Mouse (Mus musculus) limb, embryonic 13.5 days (tissue): Measurements from ENCODE around the gene Ffar1. TPM values are rescaled to one million over a fixed set of nuclear protein-coding genes. Genes with fewer than 3 reads are reported as not detected.

Experiments
- ATAC-seq: fragments of 200-750 bp; cut with Nextera tagmentation; 2 replicates; pipeline ENCODE4 v1.8.0; 2017; ENCODE audit warnings: low read depth, moderate number of reproducible peaks, moderate TSS enrichment; ENCODE audit not compliant: low FRiP score
- H3K27ac ChIP-seq: fragments of 300-500 bp; sonication (generic); 2 replicates; pipeline ENCODE4 v1.5.1; 2015; ENCODE audit warnings: inconsistent platforms, mild to moderate bottlenecking, moderate library complexity
- H3K27me3 ChIP-seq: fragments of 300-500 bp; sonication (generic); 2 replicates; pipeline ENCODE4 v1.6.1; 2015; ENCODE audit warnings: mild to moderate bottlenecking, inconsistent platforms
- H3K36me3 ChIP-seq: fragments of 300-500 bp; sonication (generic); 2 replicates; pipeline ENCODE4 v1.6.1; 2015; ENCODE audit warnings: inconsistent platforms, mild to moderate bottlenecking, moderate library complexity
- H3K4me1 ChIP-seq: fragments of 300-500 bp; sonication (generic); 2 replicates; pipeline ENCODE4 v1.6.1; 2015; ENCODE audit warnings: inconsistent platforms
- H3K4me2 ChIP-seq: fragments of 300-500 bp; sonication (generic); replicated peaks from 2 replicates; pipeline ENCODE4 v1.6.1; 2015; ENCODE audit warnings: inconsistent platforms, mild to moderate bottlenecking, moderate library complexity
- H3K4me3 ChIP-seq: fragments of 300-500 bp; sonication (generic); 2 replicates; pipeline ENCODE4 v1.5.1; 2015; ENCODE audit warnings: moderate library complexity, mild to moderate bottlenecking, inconsistent platforms
- H3K9ac ChIP-seq: fragments of 300-500 bp; sonication (generic); 2 replicates; pipeline ENCODE4 v1.6.1; 2015; ENCODE audit warnings: mild to moderate bottlenecking, inconsistent platforms
- H3K9me3 ChIP-seq: fragments of 300-500 bp; sonication (generic); 2 replicates; pipeline ENCODE4 v1.6.1; 2016; ENCODE audit warnings: inconsistent platforms
- WGBS: fragments of 180-500 bp; shearing (Covaris S2); methylation state at CpG from one replicate; pipeline ENCODE4 v1.1.7; 2015; 5-methylcytosine and 5-hydroxymethylcytosine counted together
- polyA plus RNA-seq: library from polyadenylated mRNA; unstranded; fragments of >200 nt; fragmentation: Nextera tagmentation; extraction: Ambion mirVana; gene quantifications from 2 replicates; pipeline ENCODE4 v1.2.1, GENCODE M21; 2015

Gene Ffar1
- polyA plus RNA-seq, 1 experiment from 2014 or later: not detected

DNA sequence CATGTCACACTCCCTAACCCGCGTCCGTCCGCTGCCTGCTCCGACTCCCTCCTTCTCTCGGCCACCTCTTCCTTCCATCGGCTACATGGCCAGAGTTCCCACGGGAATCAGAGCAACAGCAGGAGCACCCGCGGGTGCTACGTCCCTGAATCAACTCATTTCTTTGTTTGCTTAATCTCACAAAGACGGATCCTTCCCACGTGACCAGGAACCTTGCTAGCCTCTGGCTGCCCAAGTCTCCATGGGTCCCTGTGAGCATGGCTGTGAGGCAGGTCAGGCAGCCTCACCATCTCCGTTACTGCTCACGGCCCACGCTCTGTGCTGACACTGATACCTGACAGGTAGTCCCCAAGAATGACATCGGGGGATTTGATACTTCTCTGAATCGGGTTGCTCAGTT is 37.7 kb downstream of the Ffar1 start, which contains the start of gene Ffar2:
Gene Ffar2, minus strand, starts transcription at position 101 of the 400 bp plus-strand sequence.
- Histone ChIP-seq H3K4me3 (no peak within 1 kb of the TSS), H3K36me3 (no peaks in the 10 kb centered on the region), H3K4me2 (no peak within 1 kb of the TSS), H3K4me1 (no peaks in the 10 kb centered on the region), H3K9me3 (no peaks in the 10 kb centered on the region), H3K27ac (no peak within 1 kb of the TSS), H3K27me3 (no peaks in the 10 kb centered on the region), H3K9ac (no peak within 1 kb of the TSS)
- 89% methylated on average over 18 of the region's 18 CpGs for WGBS
- ATAC-seq: no peak

DNA sequence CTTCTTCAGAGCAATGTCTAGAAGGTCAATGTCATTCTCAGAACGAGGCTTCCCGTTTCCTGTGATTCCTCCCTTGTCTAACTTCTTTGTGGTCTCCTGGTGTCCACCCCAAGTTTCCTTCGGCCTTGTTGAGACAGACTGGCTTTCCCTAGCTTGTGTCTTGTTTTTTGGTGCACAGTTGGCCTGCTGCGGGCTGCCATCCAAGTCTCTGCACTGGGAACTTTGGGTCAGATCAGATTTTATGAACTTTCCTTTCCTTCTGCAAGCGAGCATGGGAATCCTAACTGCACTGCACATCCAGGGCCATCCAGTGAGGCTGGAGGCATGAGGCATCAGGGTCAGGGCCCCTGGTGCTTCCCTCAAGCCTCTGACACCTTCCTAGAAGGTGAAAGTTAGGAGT is 39.8 kb downstream of the Ffar1 start:
- Histone ChIP-seq H3K4me2 (no peak overlapping the region), H3K4me1 (no peaks in the 10 kb centered on the region), H3K9ac (no peak overlapping the region), H3K27me3 (no peaks in the 10 kb centered on the region), H3K9me3 (no peaks in the 10 kb centered on the region), H3K36me3 (no peaks in the 10 kb centered on the region), H3K4me3 (no peak overlapping the region), H3K27ac (no peak overlapping the region)
- no peak for ATAC-seq
- WGBS: 63% methylated on average over 5 of the region's 5 CpGs

DNA sequence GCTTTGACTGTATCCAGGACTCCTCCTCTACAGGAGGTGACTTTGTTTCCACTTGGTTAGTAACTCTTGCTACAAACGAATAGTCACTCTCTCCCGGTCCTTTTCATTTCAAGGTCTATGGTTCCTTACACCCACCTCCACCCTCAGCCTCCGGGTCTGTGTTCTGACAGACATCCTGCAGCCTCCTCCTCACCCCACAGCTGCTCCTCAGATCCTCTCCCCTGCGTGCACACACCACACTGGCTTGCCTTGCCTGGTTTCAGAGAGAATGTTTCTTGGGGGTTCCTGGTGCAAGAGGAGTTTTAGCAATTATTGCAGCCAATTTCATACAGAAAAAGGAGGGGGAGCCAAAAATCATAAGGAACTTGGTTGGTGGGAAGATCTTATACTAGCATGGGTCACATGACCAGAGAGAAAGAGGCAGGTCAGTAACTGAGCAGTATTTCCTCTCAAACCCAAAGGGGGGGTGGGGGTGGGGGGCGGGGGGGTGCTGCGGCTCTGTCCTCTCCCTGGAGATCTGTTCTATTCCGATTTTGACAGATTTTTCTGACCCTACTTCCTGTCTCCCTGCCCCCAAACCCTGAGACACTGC is 40.4 kb downstream of the Ffar1 start:
- Histone ChIP-seq H3K27me3 (no peaks in the 10 kb centered on the region), H3K4me2 (no peak overlapping the region), H3K4me3 (no peak overlapping the region), H3K9ac (no peak overlapping the region), H3K4me1 (no peaks in the 10 kb centered on the region), H3K27ac (no peak overlapping the region), H3K36me3 (no peaks in the 10 kb centered on the region), H3K9me3 (no peaks in the 10 kb centered on the region)
- no peak for ATAC-seq
- 73% methylated on average over 7 of the region's 7 CpGs for WGBS

DNA sequence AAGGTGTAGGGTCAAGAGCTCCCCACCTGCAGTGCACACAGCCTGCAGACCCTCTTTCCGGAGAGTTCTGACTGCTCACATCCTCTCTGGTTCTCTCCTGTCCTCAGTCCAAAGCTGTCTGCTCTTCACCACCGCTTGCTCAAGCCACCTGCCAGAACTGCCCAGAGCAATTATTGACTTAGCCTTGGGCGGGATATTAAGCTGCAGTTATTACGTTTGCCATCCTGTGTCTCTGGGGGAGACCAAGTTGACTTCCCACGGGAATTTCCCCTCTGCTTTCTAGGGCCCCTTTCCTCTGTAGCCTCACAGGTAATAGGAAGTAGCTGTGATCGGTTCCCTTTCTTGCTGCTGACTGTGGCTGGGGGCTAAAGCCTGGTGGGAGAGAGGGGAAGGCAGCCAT is 41.2 kb downstream of the Ffar1 start:
- H3K9ac ChIP-seq: no peak overlapping the region
- H3K27me3 ChIP-seq: no peaks in the 10 kb centered on the region
- no peaks in the 10 kb centered on the region for H3K9me3 ChIP-seq
- no peaks in the 10 kb centered on the region for H3K36me3 ChIP-seq
- H3K4me3 ChIP-seq: no peak overlapping the region
- 67% methylated on average over 6 of the region's 6 CpGs for WGBS
- ATAC-seq: no peak
- no peaks in the 10 kb centered on the region for H3K4me1 ChIP-seq
- H3K4me2 ChIP-seq: no peak overlapping the region
- H3K27ac ChIP-seq: no peak overlapping the region

DNA sequence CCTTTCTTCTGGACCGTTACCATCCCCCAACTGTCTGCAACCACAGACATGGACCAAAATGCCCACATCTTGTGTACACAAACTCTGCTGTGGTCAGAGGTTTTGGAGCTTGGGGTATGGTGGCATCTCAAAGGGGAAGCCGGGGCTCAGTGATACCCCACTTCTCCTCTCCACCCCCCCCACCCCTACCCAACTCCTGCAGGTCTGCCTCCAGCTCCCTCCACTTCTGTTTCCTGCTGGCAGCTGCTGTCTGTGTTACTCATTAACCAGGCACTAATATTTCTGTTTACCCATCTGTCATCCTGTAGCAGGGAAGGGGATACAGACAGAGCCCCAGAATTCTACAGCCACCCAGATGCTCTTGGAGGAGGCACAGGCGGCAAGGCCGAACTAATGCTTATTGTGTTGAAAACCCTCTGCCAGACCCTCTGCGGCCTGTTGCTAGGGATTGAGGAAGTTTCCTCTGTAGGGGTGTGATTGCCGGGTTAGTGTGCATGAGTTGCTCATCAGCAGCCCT is 49.0 kb downstream of the Ffar1 start:
- Histone ChIP-seq H3K4me1 (peaks cover 5% of the 10 kb centered on the region), H3K4me3 (no peak overlapping the region), H3K9me3 (no peaks in the 10 kb centered on the region), H3K27ac (no peak overlapping the region), H3K27me3 (no peaks in the 10 kb centered on the region), H3K36me3 (no peaks in the 10 kb centered on the region), H3K4me2 (no peak overlapping the region), H3K9ac (no peak overlapping the region)
- 58% methylated on average over 6 of the region's 6 CpGs for WGBS
- no peak for ATAC-seq

DNA sequence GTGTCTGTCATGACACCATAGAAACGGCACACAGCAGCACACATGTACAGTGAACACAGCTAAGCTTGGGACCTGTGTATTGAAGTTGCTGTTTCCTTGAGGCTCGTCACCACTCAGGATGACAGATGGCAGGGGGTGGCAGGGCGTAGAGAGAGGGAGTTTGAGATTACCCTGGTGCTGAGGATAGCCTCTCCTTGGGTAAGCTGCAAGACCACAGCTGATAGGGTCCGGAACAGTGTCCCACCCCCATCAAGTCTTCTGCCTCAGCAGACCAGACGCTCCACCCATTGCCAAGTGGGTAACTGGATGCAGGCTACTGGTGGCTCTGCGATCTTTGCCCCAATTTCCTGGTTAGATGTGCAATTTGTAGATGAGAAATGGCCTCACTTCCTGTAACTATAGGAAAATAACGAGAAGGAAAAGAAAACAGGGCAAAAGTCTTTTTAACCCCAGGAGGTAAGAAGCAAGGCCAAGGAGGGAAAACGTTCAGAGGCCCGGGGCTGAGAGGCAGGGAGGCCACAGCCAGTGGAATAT is 49.5 kb downstream of the Ffar1 start:
- Histone ChIP-seq H3K9ac (no peak overlapping the region), H3K4me3 (no peak overlapping the region), H3K27me3 (no peaks in the 10 kb centered on the region), H3K36me3 (no peaks in the 10 kb centered on the region), H3K27ac (no peak overlapping the region), H3K4me2 (no peak overlapping the region), H3K4me1 (peaks cover 5% of the 10 kb centered on the region), H3K9me3 (no peaks in the 10 kb centered on the region)
- ATAC-seq: no peak
- 49% methylated on average over 9 of the region's 9 CpGs for WGBS

DNA sequence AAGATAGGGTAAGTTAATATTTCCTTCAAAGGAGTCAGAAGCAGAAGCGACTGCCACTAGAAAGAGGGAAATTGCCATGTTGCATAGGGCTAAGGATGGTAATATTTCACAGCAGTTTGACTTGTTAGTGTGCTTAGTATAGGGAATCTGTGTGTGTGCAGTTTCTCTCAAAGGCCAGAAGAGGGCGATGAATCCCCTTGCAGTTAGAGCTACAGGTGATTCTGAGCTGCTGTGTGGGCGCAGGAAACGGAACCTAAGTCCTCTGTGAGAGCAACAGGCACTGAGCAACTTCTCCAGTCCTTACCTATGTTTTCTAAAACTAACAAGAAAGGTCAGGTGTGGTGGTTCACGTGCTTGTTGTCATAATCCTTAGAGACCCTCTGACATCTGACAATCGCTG is 51.0 kb downstream of the Ffar1 start:
- Histone ChIP-seq H3K9ac (no peak overlapping the region), H3K4me1 (peaks cover 5% of the 10 kb centered on the region), H3K4me3 (no peak overlapping the region), H3K27ac (no peak overlapping the region), H3K27me3 (no peaks in the 10 kb centered on the region), H3K4me2 (no peak overlapping the region), H3K36me3 (no peaks in the 10 kb centered on the region), H3K9me3 (no peaks in the 10 kb centered on the region)
- 53% methylated on average over 6 of the region's 6 CpGs for WGBS
- ATAC-seq: no peak

Other genes with a start within 250 kb of the Ffar1 start
- gene Upk1a, start 248.7 kb downstream of the Ffar1 start, polyA plus RNA-seq: 1.5 and 1.7 TPM in 2 replicates
- 766 and 797 TPM in 2 replicates for gene Cox6b1, start 235.4 kb downstream of the Ffar1 start, polyA plus RNA-seq
- gene Etv2, start 225.7 kb downstream of the Ffar1 start, polyA plus RNA-seq: not detected in 2 replicates
- gene Rbm42, start 211.2 kb downstream of the Ffar1 start, polyA plus RNA-seq: 127 and 130 TPM in 2 replicates
- 45.3 and 50.0 TPM in 2 replicates for gene Haus5, start 196.6 kb downstream of the Ffar1 start, polyA plus RNA-seq
- gene Pmis2, start 190.0 kb downstream of the Ffar1 start, polyA plus RNA-seq: not detected in 2 replicates
- not detected in 2 replicates for gene 2200002J24Rik, start 162.6 kb downstream of the Ffar1 start, polyA plus RNA-seq
- 0.09 and 0.40 TPM in 2 replicates for gene Atp4a, start 149.4 kb downstream of the Ffar1 start, polyA plus RNA-seq
- 187 and 189 TPM in 2 replicates for gene Tmem147, start 132.0 kb downstream of the Ffar1 start, polyA plus RNA-seq
- gene Gapdhs, start 117.9 kb downstream of the Ffar1 start, polyA plus RNA-seq: 0.51 and 0.71 TPM in 2 replicates
- 1.6 and 2.2 TPM in 2 replicates for gene Sbsn, start 110.1 kb downstream of the Ffar1 start, polyA plus RNA-seq
- gene Dmkn, start 97.8 kb downstream of the Ffar1 start, polyA plus RNA-seq: 7.3 and 11.9 TPM in 2 replicates
- gene Krtdap, start 73.7 kb downstream of the Ffar1 start, polyA plus RNA-seq: 51.5 and 65.4 TPM in 2 replicates
- not detected in 2 replicates for gene Ffar2, start 37.8 kb downstream of the Ffar1 start, polyA plus RNA-seq
- not detected in 2 replicates for gene Ffar3, start 5.4 kb downstream of the Ffar1 start, polyA plus RNA-seq
- gene Cd22, start 18.8 kb upstream of the Ffar1 start, polyA plus RNA-seq: 0.09 and 0.32 TPM in 2 replicates
- gene Mag, start 53.3 kb upstream of the Ffar1 start, polyA plus RNA-seq: 0.38 and 0.42 TPM in 2 replicates
- gene Hamp2, start 63.1 kb upstream of the Ffar1 start, polyA plus RNA-seq: not detected in 2 replicates
- gene Hamp, start 82.5 kb upstream of the Ffar1 start, polyA plus RNA-seq: not detected in 2 replicates
- 27.9 and 28.7 TPM in 2 replicates for gene Usf2, start 95.2 kb upstream of the Ffar1 start, polyA plus RNA-seq
- gene Lsr, start 111.9 kb upstream of the Ffar1 start, polyA plus RNA-seq: 25.4 and 25.9 TPM in 2 replicates
- gene Fam187b, start 112.2 kb upstream of the Ffar1 start, polyA plus RNA-seq: 0.70 and 0.78 TPM in 2 replicates
- gene Fxyd5, start 180.9 kb upstream of the Ffar1 start, polyA plus RNA-seq: 17.1 and 18.3 TPM in 2 replicates
- gene Fxyd7, start 189.9 kb upstream of the Ffar1 start, polyA plus RNA-seq: 20.0 and 21.3 TPM in 2 replicates
- gene Fxyd1, start 195.6 kb upstream of the Ffar1 start, polyA plus RNA-seq: 61.7 and 71.2 TPM in 2 replicates
- gene Lgi4, start 197.8 kb upstream of the Ffar1 start, polyA plus RNA-seq: 0.59 and 0.67 TPM in 2 replicates
- 32.9 and 34.8 TPM in 2 replicates for gene Fxyd3, start 215.1 kb upstream of the Ffar1 start, polyA plus RNA-seq